Mouse (Mus musculus) c-Kit-positive CD71-positive TER-119-negative erythroid progenitor cells, embryonic 14.5 days (primary cell): ENCODE results near the gene Ascc1.

ENCODE experiments used
- DNase-seq: peaks from one replicate; pipeline ENCODE4 v3.0.0-alpha.2; 2013; ENCODE audit warnings: low read depth

Ascc1 gene

GRCm38 (mm10) chr10:60002673-60003212 is at the start of gene Ascc1, which contains the start of gene Anapc16:
TSS of gene Ascc1 (plus strand) at chr10:60002805.
TSS of gene Anapc16 (minus strand) at chr10:60003135.
- peak; percentile 93 for DNase-seq

- DNase-seq = no peak
Measured at GRCm38 (mm10) chr10:59953564-59954039, 49.0 kb upstream of the Ascc1 start.

- DNase-seq = no peak
Measured at GRCm38 (mm10) chr10:59956681-59957080, 45.9 kb upstream of the Ascc1 start.

DNA sequence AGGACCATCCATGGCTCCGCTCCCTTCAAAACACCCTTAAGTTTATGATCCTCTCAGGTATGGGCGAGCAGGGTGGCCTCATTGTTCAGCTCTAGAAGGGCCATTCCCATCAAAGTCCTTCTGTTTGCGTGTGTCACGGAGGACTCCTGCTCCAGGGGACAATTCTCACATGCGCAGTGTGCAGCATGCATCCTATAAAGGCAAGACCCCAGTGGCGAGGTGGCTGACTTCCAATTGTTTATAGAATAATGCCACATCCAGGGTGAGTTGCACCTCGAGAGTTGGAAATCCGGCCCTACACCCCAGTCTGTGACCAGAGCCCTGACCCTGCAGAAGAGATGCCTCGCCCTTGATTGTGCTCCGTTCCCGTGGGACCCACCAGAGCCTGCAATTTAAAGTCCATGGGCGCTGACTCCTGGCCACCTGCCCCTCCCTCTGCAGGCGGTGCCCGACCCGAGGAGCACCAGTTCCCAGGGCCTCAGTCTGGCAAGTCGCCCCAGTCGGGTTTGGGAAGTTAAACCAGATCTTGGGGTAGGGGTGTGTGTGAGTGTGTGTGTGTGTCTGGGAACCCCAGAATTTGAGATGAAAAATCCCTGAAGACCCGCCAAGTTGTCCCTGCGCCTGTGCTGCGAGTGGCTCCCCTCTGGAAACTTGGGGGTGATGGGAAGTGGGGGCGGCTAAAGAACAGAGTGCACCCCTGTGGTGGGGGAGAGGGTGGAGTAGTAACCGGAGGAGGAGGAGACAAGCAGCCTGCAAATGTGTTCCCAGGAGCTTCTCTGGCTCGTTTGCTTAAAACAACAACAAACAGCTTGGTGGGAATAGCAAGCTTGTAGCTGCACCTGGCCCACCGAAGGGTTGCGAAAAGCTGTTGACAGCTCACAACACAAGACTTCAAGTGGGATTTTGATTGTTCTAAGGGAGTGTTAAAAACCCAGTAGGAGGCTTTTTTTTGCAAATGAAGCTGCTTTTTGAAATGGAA is 45.1 kb upstream of the Ascc1 start:
- no peak for DNase-seq

GRCm38 (mm10) chr10:59958458-59958857 is 44.1 kb upstream of the Ascc1 start:
- DNase-seq = no peak

GRCm38 (mm10) chr10:59959517-59959916 is 43.1 kb upstream of the Ascc1 start:
- no peak for DNase-seq

GRCm38 (mm10) chr10:59963609-59964008 is 39.0 kb upstream of the Ascc1 start:
- DNase-seq = no peak

DNA sequence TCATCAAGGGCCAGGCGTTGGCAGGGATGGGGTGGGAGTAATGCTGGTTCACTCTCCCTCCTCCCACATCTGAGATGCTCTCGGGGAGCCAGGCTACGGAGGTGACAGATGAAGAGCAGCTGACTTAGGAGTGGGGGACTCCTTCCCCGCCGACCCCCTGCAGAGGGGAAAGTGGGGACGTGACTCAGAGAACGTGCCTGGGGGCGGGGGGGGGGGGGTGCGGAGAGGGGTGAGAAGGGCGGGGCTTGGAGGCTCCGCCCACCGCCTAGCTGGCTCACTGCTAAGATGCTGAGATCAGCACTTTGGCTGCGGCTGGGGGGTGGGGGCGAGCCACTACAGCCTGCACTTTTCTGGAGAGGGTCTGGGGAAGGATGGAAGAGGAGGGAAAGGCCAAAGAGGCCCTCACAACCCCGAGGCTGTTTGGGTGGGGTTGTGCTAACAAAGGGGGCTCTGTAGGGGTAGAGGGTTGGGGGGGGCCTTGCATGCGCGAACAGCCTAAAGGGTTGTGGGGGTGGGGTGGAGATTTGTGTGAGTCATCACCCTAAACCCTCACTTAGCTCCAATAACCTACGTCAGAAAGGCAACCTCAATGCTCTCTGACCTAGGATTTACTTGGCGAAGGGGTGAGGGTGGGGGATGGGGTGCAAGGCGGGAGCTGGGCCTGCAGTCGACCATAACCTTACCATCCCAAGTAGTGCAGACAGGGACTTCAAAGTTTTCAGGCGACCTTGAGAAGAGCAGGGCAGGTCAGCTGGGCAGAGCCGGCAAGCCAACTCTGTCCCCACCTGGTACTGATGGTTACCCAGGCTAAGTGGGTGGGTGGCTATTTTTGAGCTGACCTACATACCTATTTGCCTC is 37.9 kb upstream of the Ascc1 start:
- no peak for DNase-seq

GRCm38 (mm10) chr10:59965362-59965695 is 37.3 kb upstream of the Ascc1 start:
- no peak for DNase-seq

GRCm38 (mm10) chr10:59965788-59966187 is 36.8 kb upstream of the Ascc1 start:
- no peak for DNase-seq

GRCm38 (mm10) chr10:59966743-59967142 is 35.9 kb upstream of the Ascc1 start:
- no peak for DNase-seq

DNA sequence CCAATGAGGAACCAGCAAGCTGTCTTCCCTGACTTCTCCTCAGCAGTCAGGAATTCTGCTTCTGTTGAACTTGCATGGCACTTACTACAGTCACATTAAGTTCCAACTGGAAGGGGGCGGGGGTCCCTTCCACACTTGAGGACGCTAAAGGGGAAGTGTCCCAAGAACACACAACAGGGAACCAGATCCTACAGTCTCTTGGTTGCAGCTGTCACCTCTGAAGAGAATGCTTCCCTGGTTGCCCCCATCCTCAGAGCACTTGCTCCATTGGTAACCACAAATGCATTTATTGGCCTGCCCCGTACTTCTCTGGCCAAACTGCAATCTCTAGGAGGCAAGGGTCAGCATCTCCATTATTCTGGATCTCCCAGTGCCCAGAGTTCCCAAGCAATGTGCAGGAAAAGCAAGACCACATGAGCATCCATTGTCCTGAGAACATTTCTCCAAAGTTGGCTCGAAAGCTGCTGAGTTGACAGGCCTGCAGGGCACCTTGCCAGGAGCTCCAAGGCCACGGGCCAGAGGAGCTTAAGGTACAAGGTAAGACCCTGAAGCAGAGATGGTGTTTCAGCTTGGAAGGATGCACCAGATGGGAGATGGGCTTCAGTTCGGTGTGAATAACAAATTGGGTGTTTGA is 35.2 kb upstream of the Ascc1 start:
- DNase-seq = no peak

GRCm38 (mm10) chr10:59969821-59970449 is 32.7 kb upstream of the Ascc1 start:
- DNase-seq = peak; percentile 75

GRCm38 (mm10) chr10:59970450-59971062 is 32.0 kb upstream of the Ascc1 start:
- no peak for DNase-seq

DNA sequence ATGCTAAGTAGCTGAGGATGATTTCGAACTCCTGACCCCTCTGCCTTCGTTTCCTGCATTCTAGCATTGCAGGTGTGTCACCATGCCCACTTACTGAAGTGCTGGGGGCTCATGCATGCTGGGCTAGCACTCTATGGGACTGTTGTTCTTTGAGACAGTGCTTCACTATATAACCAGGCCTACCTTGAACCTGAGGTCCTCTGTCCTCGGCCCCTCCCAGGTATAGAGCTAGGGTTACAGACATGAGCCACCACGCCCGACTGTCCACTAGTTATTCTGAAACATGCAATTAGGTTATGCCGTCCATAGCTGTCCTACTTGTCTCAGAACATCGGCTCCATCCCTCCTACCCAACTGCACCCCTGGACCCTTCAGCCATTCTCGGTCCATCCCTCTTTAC is 30.8 kb upstream of the Ascc1 start:
- DNase-seq = no peak

DNA sequence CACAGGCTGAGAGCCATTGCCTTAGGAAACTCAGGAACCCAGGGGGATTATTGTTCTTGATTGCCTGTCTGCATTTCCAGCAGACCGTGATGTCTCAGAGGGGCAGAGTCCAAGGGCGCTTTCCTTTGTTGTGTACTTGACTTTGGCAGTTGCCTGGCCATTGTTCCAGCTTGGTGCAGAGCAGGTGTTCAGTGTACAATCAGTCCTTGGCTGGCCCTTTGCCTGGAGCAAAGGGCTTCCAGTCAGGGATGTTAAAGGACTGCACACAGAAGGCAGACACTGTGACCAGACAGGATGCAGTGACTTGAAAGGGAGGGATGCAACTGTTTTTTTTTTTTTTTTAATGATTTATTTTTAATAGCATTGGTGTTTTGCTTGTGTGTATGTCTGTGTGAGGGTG is 30.1 kb upstream of the Ascc1 start:
- no peak for DNase-seq

DNA sequence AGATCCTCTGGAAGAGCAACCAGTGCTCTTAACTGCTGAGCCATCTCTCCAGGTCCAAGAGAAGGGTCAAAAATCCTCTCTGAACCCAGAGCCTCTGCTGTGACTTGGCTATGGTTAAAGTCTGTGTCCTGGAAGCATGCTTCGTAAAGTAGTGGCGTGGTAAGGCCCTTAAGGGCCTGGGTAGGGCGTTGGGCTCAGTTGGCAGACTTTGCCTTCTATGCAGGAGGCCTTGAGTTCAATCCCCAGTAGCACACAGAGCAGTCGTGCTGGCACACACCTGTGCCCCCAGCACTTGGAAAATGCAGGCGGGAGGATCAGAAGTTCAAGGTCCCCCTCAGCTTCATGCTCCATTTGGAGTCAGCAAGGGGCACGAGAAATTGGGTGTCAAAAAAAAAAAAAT is 29.6 kb upstream of the Ascc1 start:
- DNase-seq = no peak

DNA sequence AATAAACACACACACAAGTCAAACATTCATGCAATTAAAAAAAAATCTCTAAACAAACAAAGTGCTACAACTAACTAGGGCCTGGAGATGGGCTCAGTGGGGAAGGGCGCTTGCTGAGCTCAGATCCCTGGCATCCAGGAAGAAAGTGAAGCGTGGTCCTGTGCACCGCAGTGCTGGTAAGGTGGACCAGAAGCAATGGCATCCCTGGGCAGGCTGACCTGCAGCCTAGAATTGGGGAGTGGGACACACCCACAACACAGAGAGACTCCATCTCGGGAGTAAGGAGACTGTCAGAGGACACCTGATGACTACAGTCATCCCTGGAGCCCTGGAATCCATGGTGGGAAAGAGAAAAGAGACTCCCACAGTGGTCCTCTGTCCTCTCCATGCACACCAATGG is 29.2 kb upstream of the Ascc1 start:
- no peak for DNase-seq

- no peak for DNase-seq
Measured at GRCm38 (mm10) chr10:59974191-59974664, 28.4 kb upstream of the Ascc1 start.

GRCm38 (mm10) chr10:59974786-59975185 is 27.8 kb upstream of the Ascc1 start:
- no peak for DNase-seq

GRCm38 (mm10) chr10:59977141-59977540 is 25.5 kb upstream of the Ascc1 start:
- DNase-seq = no peak
